Mouse (Mus musculus): ENCODE results near the gene Rb1. TPM values are rescaled to one million over a fixed set of nuclear protein-coding genes. Genes with fewer than 3 reads are reported as not detected.

Gene Rb1
- polyA plus RNA-seq, 3 experiments from 2014 or later: 21.9 to 113 (median 85.4) TPM

GRCm38 (mm10) chr14:73143710-73144420 is 181.8 kb downstream of the Rb1 start:
- peak; percentile 27 for ATAC-seq

- ATAC-seq: peak; percentile 68
Observed at GRCm38 (mm10) chr14:73142896-73143709, 182.5 kb downstream of the Rb1 start.

GRCm38 (mm10) chr14:73142421-73142895 is 183.2 kb downstream of the Rb1 start:
- ATAC-seq: peak; percentile 6

- no peak for ATAC-seq
Observed at GRCm38 (mm10) chr14:73141800-73142199, 183.8 kb downstream of the Rb1 start.

GRCm38 (mm10) chr14:73139866-73140265 is 185.8 kb downstream of the Rb1 start:
- no peak for ATAC-seq

GRCm38 (mm10) chr14:73138483-73138882 is 187.1 kb downstream of the Rb1 start:
- ATAC-seq: no peak

GRCm38 (mm10) chr14:73137234-73137633 is 188.4 kb downstream of the Rb1 start:
- no peak for ATAC-seq

Other genes with a start within 250 kb of the Rb1 start
- 10 to 100 TPM; 54.7 to 84.0 (median 65.2) TPM for gene Rcbtb2, start 202.8 kb downstream of the Rb1 start, polyA plus RNA-seq (2017; shearing (Covaris generic))
- gene Lpar6, start 87.9 kb downstream of the Rb1 start, polyA plus RNA-seq (2017; shearing (Covaris generic)): 10 to 100 TPM; 49.4 to 59.4 (median 52.7) TPM
- gene Itm2b, start 59.5 kb upstream of the Rb1 start, polyA plus RNA-seq (2017; shearing (Covaris generic)): 1,000 to 10,000 TPM in 2 of 3 experiments, 100 to 1,000 TPM in 1; 933 to 1,139 (median 1,095) TPM
- 10 to 100 TPM; 63.4 to 81.8 (median 74.8) TPM for gene Med4, start 184.2 kb upstream of the Rb1 start, polyA plus RNA-seq (2017; shearing (Covaris generic))
- gene Sucla2, start 199.5 kb upstream of the Rb1 start, polyA plus RNA-seq (2017; shearing (Covaris generic)): 10 to 100 TPM; 68.3 to 99.9 (median 75.9) TPM
- 1 to 10 TPM; 2.0 to 4.4 (median 4.1) TPM for gene Nudt15, start 222.4 kb upstream of the Rb1 start, polyA plus RNA-seq (2017; shearing (Covaris generic))